Mouse (Mus musculus) ES-E14 (cell line): Measurements from ENCODE around the gene Ajm1.
A peak's percentile ranks its signal among the peaks of the same experiment; 100 is the strongest.

ENCODE experiments used
- CHD2 ChIP-seq: IDR thresholded peaks from 2 replicates; pipeline ENCODE4 v1.6.1; 2014; ENCODE audit warnings: mild to moderate bottlenecking, low read depth, low read length, inconsistent platforms
- HCFC1 ChIP-seq: IDR thresholded peaks from 2 replicates; pipeline ENCODE4 v1.6.1; 2012; ENCODE audit warnings: low read length, inconsistent platforms, borderline replicate concordance; ENCODE audit not compliant: insufficient read depth
- MAFK ChIP-seq: IDR thresholded peaks from 2 replicates; pipeline ENCODE4 v1.6.1; 2014; ENCODE audit warnings: mild to moderate bottlenecking, low read depth, low read length, inconsistent platforms; ENCODE audit not compliant: insufficient read depth
- ZC3H11A ChIP-seq: IDR thresholded peaks from 2 replicates; pipeline ENCODE4 v1.6.1; 2012; ENCODE audit warnings: low read depth, mild to moderate bottlenecking, inconsistent platforms, low read length, borderline replicate concordance
- ZNF384 ChIP-seq: IDR thresholded peaks from 2 replicates; pipeline ENCODE4 v1.6.1; 2012; ENCODE audit warnings: low read depth, low read length, inconsistent platforms

DNA sequence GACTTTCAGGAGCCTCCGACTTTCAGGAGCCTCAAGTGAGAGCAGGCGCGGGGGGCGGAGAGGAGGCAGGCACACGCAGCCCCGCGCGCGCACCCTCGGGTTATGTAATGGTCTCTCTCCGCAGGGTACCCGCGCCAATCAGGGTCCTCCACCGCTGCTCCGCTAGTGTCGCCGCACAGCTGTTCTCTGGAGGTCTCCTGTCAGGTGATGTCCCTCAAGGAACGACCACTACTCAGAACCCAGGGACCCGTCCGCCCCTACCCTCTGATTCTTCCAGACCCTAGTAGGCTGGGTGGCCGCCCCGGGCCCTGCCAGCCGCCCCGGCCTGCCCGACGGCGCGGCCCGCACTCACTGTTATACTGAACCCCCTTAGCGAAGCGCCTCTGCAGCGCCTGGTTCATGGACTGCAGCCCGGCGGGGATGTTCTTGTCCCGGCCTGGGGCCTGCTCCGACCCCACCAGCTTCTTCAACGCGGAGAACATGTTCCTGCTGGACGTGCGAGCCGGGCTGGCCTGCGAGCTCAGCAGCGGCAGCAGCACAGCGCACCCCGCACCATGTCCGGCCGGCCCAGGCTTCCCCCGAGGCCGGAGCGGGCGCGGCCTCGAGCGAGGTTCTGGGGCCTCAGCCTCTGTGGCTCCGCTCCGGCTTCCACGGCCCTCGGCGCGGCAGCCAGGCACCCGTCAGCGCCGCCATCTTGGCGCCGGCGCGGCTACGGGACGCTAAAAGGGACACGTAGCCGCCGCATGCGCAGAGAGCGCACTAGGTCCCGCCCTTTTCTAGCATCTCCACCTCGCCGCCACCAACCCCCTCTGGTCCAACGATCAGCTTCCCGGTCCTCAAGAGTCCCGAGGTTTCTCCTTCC lies 26.4 kb upstream of the Ajm1 start, which contains the start of gene Rabl6:
- TF ChIP-seq ZNF384 (no peak), HCFC1 (peak; percentile 75), CHD2 (no peak), MAFK (no peak), ZC3H11A (no peak)
